Mouse (Mus musculus) adrenal gland, postnatal 14 days (tissue): Measurements from ENCODE around the gene Dcun1d1. TPM values are rescaled to one million over a fixed set of nuclear protein-coding genes. Genes with fewer than 3 reads are reported as not detected.
A peak's percentile ranks its signal among the peaks of the same experiment; 100 is the strongest.

ENCODE experiments used
- DNase-seq: peaks from one replicate; pipeline ENCODE4 v3.0.0; 2021; ENCODE audit warnings: mixed read lengths
- total RNA-seq: library from RNA; stranded (reverse); gene quantifications from 2 replicates; pipeline ENCODE4 v1.2.3, GENCODE M21; 2021

Dcun1d1 gene
- total RNA-seq, 1 experiment from 2014 or later: 60.2 TPM

DNA sequence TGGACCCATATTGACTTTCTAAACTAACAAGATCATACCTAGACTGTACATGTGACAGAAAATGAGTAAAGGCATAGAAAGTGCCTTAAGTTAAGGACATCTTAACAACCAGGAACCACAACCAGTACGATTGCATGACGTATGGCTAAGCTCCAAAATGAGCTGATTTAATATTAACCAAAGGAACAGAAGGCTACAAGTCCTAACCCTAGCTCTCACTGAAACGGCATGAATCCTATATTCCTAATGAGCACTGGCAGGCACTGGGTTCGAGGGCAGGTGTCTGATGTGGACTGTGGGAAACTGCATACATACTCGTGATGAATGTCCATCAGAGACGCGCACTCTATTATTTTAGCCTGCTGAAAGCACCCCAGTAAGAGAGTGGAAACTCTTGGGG, 5.9 kb downstream of the Dcun1d1 start:
- DNase-seq: no peak

DNA sequence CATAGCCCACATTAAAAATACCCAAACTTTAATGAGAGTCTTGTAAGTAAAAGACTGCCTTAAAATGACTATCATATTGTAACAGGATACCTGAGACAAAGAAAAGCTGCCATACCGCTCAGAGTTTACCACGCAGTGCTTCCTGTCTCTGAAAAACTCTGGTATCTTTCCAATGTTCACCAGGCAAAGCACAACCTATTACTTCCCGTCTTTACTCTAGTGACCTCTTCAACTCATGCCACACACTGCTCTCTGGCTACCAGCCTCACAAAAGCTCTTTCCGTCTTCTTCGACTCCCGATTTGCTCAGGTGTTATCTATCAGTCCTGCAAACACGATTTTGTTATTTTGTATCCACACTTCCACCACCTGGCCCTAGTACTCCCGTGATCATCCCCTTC, 7.4 kb downstream of the Dcun1d1 start:
- DNase-seq: no peak

DNA sequence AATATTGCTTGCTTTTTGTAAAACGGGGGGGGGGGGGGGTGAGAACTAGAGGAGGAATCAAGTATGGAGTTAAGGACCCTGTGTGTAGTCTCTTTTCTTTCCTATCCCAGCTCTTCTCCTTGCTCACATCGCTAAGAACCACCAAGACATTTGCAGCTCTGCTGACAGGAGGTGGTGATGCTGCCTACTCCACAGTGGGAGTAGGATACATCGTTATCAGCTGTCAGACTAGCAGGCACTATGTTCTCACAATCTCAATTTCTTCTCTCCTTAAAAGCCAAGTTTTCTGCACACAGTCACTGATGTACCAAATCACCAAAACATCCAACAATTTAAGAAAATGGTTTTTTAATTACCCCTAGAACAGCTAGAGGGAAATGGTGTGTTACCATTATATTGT, 7.8 kb downstream of the Dcun1d1 start:
- DNase-seq: no peak

DNA sequence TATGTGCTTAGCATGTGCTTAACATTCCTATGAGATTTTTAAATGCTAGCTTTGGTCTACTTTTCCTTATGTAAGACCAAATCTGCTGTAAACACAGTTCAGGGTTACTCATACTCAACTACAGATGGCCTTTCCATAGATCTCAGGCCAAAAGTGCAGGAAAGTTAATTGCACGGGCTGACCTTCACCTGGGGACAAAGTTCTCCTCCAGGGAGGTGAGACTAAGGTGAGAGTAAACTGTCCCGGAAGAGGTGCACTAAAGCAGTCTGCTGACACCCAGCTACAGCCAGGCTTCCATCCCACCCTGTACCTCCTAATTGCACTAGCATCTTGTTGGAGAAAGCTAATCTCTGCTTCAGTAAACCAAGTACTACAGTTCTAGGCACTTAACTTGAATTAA, 11.4 kb downstream of the Dcun1d1 start:
- no peak for DNase-seq

DNA sequence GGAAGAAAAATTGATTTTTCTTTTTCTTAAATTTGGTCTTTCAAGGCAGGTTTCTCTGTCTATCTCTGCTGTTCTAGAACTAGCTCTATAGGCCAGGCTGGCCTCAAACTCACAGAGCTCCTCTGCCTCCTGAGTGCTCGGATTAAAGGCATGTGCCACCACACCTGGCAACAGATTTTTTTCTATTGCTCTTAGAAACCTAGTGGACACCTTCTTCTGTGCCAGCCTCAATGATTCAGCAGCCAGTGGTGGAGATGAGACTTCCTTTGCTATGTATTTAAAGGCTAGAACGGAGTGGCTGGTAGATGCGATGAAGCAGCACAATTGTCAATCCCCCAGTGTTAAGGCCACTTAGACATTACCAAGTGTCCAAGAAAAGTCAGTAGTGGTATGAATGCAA, 13.2 kb downstream of the Dcun1d1 start:
- no peak for DNase-seq

DNA sequence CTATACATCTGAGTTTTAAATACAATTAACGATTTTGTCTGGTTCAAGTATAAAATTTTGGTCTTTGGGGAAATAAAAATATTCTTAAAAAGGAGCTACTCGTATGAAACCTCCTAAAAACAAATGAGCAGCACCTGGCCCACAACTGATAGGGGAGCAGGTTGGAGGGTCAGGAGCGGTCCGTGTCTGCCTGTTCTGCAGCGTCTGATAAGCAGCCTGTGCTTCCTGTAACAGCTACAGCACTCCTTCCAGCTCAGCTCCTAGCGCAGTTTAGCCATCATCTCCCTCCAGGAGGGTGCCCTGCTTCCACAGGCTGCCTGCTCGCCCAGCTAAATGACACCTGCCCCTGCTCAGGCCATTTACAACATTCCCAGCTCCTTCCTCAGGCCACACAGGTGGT, 13.8 kb downstream of the Dcun1d1 start:
- DNase-seq: no peak

DNA sequence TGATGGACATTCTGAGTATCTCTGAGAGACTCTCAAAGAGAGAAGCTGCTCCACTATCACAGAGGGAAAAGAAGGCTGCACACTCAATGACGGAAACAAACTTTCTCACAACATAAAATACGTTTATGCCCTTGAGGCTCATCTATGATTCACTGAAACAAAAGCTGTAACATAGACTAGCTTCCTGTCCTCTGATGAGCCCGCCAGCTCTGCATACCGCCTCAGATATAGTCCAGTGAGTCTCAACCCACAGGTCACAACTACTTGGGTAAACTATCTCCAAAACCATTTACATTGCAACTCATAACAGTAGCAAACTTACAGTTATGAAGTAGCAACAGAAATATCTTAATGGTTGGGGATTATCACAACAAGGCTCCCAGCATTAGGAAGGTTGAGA, 14.7 kb downstream of the Dcun1d1 start:
- DNase-seq: peak; percentile 24

DNA sequence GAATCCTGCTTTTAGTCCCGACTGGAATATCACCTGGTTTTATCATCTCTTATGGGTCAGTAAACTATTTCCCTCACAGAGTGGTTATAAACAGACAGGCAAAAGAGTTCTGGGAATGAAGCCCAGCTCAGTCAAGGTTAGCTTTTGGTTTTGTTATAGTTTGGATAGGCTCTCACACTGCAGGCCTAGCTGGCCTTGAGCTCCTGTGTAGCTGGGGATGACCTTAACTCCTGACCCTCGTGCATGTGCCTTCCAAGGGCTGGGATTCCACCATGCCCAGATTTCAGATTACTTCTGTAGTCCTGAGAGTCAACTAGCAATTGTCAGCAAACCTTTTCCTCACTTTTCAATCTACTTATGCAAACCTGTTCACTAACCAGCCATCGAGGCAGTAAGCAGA, 19.0 kb downstream of the Dcun1d1 start:
- DNase-seq: peak; percentile 51

DNA sequence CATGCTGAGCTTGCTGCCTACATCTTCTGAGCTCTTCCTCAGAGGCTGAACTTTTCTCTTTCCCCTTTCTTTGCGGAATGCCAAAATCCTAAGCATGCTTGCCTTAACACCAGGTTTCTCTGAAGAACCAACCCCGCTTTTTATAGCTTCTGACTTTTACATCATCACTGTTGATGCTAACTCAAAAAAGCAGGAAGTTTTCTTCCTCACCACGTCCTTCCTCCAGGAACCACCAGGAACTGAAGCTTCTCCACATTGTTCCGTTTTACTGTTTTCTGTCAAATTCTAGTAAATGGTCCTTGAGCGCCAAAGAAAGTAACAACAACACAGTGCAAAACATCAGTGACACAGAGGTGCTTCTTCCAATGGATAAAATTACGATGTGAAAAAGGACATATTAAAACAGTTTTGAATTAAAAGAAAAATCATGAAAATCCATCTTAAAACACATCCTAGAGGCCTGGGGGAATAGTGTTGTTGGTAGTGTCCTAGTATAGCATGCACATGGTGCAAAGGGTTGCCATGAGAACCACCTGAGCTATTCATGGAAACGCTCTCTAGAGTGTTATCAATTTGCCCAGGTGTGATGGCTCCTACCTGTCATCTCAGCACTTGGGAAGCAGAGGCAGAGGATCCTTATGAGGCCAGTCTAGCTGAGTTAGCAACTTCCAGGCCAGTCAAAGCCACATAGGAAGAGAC, 28.1 kb downstream of the Dcun1d1 start:
- DNase-seq: no peak

DNA sequence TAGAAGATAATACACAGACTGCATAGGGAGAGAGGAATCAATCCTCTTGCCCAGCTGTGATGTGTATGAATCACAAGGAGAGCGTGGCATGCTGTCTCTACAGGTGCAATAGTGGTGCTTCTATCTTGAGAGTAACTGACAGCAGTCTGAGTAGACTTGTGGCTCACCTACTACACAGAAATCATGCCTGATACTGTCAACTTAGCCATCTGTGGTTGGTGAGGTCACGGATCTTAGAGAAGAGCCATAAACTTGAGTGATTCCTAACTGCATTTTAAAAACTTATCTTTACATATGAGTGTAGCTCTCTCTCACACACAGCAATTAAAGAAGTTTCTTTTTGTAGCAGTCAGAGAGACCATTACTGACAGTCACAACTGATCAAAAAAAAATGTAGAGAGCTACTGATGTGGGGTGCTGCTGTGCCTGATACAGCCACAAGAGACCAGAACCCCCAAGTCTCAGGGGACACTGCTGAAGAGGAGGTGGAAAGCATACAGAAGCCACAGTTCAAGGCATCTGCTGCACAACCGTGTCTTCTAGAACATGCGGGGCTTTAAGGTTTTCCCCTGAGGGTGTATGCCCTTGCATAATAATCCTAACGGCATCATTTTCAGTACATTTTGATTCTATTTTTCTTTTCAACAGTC, 36.6 kb downstream of the Dcun1d1 start:
- no peak for DNase-seq

DNA sequence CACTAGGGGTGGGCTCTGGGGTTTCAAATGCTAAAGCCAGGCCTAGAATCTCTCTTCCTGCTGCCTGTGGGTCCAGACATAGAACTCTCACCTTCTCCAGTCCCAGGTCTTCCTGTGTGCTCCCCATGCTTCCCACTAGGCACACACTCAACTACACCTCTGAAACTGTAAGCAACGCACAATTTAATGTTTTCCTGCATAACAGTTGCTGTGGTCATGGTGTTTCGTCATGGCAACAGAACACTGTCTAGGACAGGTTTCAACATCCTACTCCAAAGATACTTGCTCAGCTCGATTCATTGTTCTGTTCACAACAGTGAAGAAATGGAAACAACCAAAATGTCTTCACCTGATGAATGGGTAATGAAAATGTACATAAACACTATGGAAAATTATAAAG, 38.1 kb downstream of the Dcun1d1 start:
- DNase-seq: no peak

DNA sequence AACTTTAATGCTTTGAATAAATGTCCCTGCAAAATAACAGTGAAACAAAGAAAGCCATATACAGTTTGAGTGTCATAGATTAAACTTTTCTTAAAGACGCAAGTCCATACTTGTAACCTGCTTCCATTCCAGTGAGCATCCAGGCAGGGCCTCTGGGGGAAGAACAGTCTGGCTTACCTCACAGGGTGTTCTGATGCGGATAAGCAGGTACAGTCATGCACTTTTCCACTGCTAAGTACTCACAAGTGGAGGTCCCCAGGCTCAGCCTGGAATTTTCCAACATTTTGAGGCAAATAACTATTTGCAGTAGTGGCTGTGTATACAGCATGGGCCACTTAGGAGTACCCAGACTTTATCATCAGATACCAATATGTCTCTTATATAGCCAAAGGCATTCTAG, 39.3 kb downstream of the Dcun1d1 start:
- DNase-seq: no peak

DNA sequence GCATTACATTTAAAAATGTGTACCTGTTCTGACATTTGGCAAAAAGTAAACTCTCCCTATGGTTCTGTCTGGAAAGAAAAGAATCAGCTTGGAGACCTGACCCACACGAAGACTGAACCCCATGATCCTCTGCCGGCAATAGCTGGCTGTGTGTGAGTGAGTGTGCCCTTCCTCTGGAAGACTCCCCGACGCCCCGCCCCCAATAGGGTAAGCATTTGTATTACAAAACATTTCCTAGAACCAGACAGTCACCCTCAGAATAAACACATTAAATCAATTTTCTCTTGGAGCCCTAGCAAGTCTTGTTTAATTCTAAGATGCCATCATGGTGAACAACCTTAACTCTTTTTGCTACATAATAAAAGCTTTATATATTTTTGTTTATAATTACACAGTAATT, 44.1 kb downstream of the Dcun1d1 start:
- DNase-seq: peak; percentile 34

DNA sequence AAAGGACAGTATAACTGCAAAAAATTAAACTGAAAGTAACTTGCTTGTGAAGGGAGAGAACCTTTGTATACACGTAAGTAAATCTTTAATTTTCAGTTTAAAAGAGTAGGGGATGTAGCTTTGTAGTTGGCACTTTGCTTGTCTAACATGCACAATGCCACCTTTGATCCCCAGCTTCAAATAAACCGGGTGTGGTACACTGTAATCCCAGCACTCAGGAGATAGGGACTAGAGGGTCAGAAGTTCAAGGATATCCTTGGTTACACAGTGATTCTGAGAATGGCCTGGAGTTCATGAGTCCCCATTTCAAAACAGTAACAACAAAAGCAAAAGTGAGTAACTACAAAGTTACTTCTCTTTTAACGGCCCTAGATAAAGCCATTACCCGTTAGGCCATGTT, 46.1 kb downstream of the Dcun1d1 start:
- DNase-seq: no peak

DNA sequence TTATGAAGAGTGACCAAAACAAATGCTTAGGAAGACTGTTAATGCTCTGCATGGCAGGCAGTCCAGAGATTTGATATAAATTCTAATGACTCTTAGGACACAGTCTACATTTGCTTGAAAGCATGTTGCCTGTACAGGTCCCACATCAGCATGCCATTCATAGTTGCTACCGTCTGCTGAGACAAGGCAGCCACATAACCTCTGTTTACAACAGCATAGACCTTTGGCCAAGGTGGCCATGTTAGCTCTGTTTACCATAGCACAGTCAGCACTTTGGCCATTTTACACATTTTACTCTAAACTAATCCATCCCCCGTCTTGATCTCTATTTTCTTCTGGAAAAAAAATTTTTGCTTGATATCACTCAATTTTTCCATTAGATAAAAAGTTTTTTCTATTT, 47.7 kb downstream of the Dcun1d1 start:
- no peak for DNase-seq

DNA sequence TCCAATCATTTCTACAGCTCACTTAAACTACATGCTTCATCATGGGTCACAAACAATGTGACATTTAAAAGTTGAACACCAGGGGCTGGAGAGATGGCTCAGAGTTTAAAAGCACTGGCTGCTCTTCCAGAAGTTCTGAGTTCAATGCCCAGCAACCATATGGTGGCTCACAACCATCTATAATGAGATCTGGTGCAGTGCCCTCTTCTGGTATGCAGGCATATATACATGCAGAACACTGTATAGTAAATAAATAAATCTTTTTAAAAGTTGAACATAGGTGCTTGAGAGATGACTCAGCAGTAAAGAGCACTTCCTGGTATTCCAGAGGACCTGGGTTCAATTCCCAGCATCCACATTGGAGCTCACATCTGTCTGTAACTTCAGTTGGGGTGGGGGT, 54.0 kb downstream of the Dcun1d1 start:
- no peak for DNase-seq

DNA sequence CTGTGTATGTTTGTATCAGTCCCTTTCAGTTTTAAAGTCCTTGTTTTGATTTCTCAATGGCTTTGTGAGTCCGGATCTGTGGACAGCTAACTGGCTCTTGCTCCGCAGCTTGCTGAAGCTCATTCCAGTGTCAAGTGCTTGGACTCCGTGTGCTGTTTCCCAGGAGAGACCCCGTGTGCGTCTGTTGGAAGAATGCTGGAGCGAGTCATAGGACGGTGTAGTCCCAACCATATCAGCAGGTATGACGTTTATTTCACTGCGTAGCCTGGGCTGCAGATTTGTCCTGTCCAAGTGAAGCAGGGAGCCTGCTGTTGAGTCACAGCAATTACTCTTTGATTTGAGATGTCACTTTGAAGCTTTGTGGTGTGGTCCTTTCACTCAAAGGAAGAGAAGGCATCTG, 87.9 kb downstream of the Dcun1d1 start:
- DNase-seq: no peak

Other genes with a start within 250 kb of the Dcun1d1 start
- gene Atp11b, start 183.3 kb downstream of the Dcun1d1 start, total RNA-seq: 52.0 and 52.6 TPM in 2 replicates
- 89.4 and 90.7 TPM in 2 replicates for gene Mccc1, start 63.2 kb upstream of the Dcun1d1 start, total RNA-seq
- 0.15 TPM in 1 of 2 replicates, not detected in the other for gene Ccdc144b, start 116.1 kb upstream of the Dcun1d1 start, total RNA-seq
- gene Acad9, start 128.5 kb upstream of the Dcun1d1 start, total RNA-seq: 42.4 and 48.5 TPM in 2 replicates
- 5.9 and 7.1 TPM in 2 replicates for gene D3Ertd254e, start 213.6 kb upstream of the Dcun1d1 start, total RNA-seq